15 mouse cellular contexts compared by ENCODE assay signal in the genomic region with DNA sequence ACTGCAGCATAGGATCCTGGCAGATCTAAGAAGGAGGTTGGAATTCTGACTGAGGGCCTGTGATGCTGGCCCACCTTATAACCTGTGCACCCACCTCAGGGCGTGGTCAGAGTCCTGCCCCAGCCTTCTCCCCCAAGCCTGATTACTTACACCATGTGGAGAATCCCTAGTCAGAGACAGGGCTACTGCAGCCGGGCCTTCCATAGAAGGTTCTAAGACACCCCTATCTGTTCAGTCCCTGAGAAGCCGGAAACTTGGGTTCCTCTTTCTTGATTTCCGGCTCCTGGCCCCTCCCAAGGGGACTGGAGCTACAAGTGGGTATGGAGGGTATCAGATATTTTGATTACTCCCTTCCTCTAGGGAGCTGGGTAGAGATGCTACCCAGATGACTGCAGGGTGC. TPM values are rescaled to one million over a fixed set of nuclear protein-coding genes. Genes with fewer than 3 reads are reported as not detected.
DNase-seq lines count a peak whose midpoint lies in the region; ATAC-seq lines count a peak whose summit lies in the region.
"Had no signal": no experiment of that assay in that cellular context is flagged by ENCODE, and none has a peak within 500 bp of the region (broad histone marks: within the 10 kb centered on the region; RNA-seq: fewer than 3 reads in every experiment).

No protein-coding gene starts in this region.

- ATAC-seq in intestine, embryonic 15.5 days: no peak
- no peak for ATAC-seq in intestine, embryonic 16.5 days
- ATAC-seq in liver, embryonic 16.5 days (ENCODE audit: low read depth): no peak
- ATAC-seq in erythroblast, adult 5-6 weeks (replicated peaks; ENCODE audit: low FRiP score, poor library complexity, severe bottlenecking): no peak

- no peaks in the 10 kb centered on the region for H3K9me3 ChIP-seq in intestine, embryonic 15.5 days
- no peaks in the 10 kb centered on the region for H3K9me3 ChIP-seq in intestine, embryonic 16.5 days (ENCODE audit: control insufficient read depth, low read length)
- H3K9me3 ChIP-seq in liver, embryonic 16.5 days (replicated peaks; ENCODE audit: control insufficient read depth, low read length): no peaks in the 10 kb centered on the region
- H3K9me3 ChIP-seq: hindbrain, embryonic 12.5 days; midbrain, embryonic 10.5 days had no signal

- H3K4me2 ChIP-seq in intestine, embryonic 15.5 days (replicated peaks): no peak overlapping the region
- H3K4me2 ChIP-seq in intestine, embryonic 16.5 days (ENCODE audit: low read depth, low read length): no peak overlapping the region
- peak overlapping the region; percentile 37 for H3K4me2 ChIP-seq in liver, embryonic 16.5 days (ENCODE audit: low read depth, low read length)

- no peaks in the 10 kb centered on the region; the same call in 1 of the 2 replicates for H3K36me3 ChIP-seq in intestine, embryonic 15.5 days
- peaks cover 8% of the 10 kb centered on the region; the same call in 1 of the 2 replicates for H3K36me3 ChIP-seq in intestine, embryonic 16.5 days (ENCODE audit: control insufficient read depth, insufficient read depth, low read length)
- H3K36me3 ChIP-seq in liver, embryonic 16.5 days (ENCODE audit: control insufficient read depth, insufficient read depth): no peaks in the 10 kb centered on the region

- no peak overlapping the region for H3K9ac ChIP-seq in intestine, embryonic 15.5 days
- H3K9ac ChIP-seq in intestine, embryonic 16.5 days (ENCODE audit: low read depth, low read length): no peak overlapping the region
- H3K9ac ChIP-seq in liver, embryonic 16.5 days (ENCODE audit: low read depth, low read length): no peak overlapping the region

- H3K27ac ChIP-seq in intestine, embryonic 15.5 days: no peak overlapping the region
- no peak overlapping the region for H3K27ac ChIP-seq in intestine, embryonic 16.5 days (ENCODE audit: low read length)
- no peak overlapping the region for H3K27ac ChIP-seq in liver, embryonic 16.5 days (ENCODE audit: low read length)
- H3K27ac ChIP-seq: hindbrain, embryonic 12.5 days; midbrain, embryonic 10.5 days had no signal

- H3K4me1 ChIP-seq in intestine, embryonic 15.5 days (replicated peaks): peaks cover 8% of the 10 kb centered on the region
- peaks cover 13% of the 10 kb centered on the region for H3K4me1 ChIP-seq in intestine, embryonic 16.5 days (ENCODE audit: control insufficient read depth, insufficient read depth, low read length)
- no peaks in the 10 kb centered on the region; the same call in 1 of the 2 replicates for H3K4me1 ChIP-seq in liver, embryonic 16.5 days (ENCODE audit: control insufficient read depth, low read depth, low read length)

- DNase-seq in thymus, postnatal 0 days (ENCODE audit: low spot score): peak; percentile 43
- DNase-seq in thymus, postnatal 36 days: no peak
- peak; percentile 42 for DNase-seq in thymus, postnatal 4 days
- DNase-seq in cerebellum, adult 9-11 months: no peak
- DNase-seq: cerebellum, adult 18-20 months; kidney, postnatal 36 days had no signal

- WGBS in intestine, embryonic 15.5 days: 77% methylated on average over 4 of the region's 4 CpGs
- WGBS in intestine, embryonic 16.5 days: 89% methylated on average over 4 of the region's 4 CpGs
- 26% methylated on average over 4 of the region's 4 CpGs for WGBS in liver, embryonic 16.5 days (ENCODE audit: insufficient replicate concordance)

- 0 out of 2 replicates have a peak overlapping the region, but pooled peaks have one; percentile 3 for H3K4me3 ChIP-seq in intestine, embryonic 15.5 days (replicated peaks)
- no peak overlapping the region for H3K4me3 ChIP-seq in intestine, embryonic 16.5 days (ENCODE audit: low read length)
- H3K4me3 ChIP-seq in liver, embryonic 16.5 days (ENCODE audit: low read depth, low read length): peak overlapping the region; percentile 49
- H3K4me3 ChIP-seq: hindbrain, embryonic 12.5 days had no signal

- no peaks in the 10 kb centered on the region for H3K27me3 ChIP-seq in intestine, embryonic 15.5 days (replicated peaks)
- H3K27me3 ChIP-seq in intestine, embryonic 16.5 days (replicated peaks; ENCODE audit: control insufficient read depth, insufficient read depth, low read length): no peaks in the 10 kb centered on the region
- peaks cover 15% of the 10 kb centered on the region for H3K27me3 ChIP-seq in liver, embryonic 16.5 days (ENCODE audit: control insufficient read depth, insufficient read depth, low read depth, low read length)

RNA-seq across cellular contexts. Expression of gene Rgs19, which starts 2.2 kb away (rescaled TPM):
- polyA plus RNA-seq in intestine, embryonic 15.5 days (2015; fragmentation: Nextera tagmentation; extraction: Ambion mirVana): 37.4 and 39.4 TPM in 2 replicates
- polyA plus RNA-seq in intestine, embryonic 16.5 days (2015; fragmentation: Nextera tagmentation; extraction: Ambion mirVana): 36.1 and 39.6 TPM in 2 replicates
- 80.7 and 97.8 TPM in 2 replicates for polyA plus RNA-seq in thymus, postnatal 0 days (2015; fragmentation: Nextera tagmentation; extraction: Ambion mirVana)
- polyA plus RNA-seq in liver, embryonic 16.5 days (2015; fragmentation: Nextera tagmentation; extraction: Ambion mirVana): 19.0 and 19.7 TPM in 2 replicates
- total RNA-seq in erythroblast, adult 5-6 weeks (2015; ENCODE audit: low replicate concordance): 127 and 130 TPM in 2 replicates
- total RNA-seq in erythroblast, adult 5-6 weeks (2017; ENCODE audit: low replicate concordance): 29.4 and 41.5 TPM in 2 replicates

RNA-seq across cellular contexts. Expression of gene Lkaaear1, which starts 6.7 kb away (rescaled TPM):
- not detected in 2 replicates for polyA plus RNA-seq in intestine, embryonic 15.5 days (2015; fragmentation: Nextera tagmentation; extraction: Ambion mirVana)
- polyA plus RNA-seq in intestine, embryonic 16.5 days (2015; fragmentation: Nextera tagmentation; extraction: Ambion mirVana): not detected in 2 replicates
- polyA plus RNA-seq in thymus, postnatal 0 days (2015; fragmentation: Nextera tagmentation; extraction: Ambion mirVana): not detected in 2 replicates
- polyA plus RNA-seq in liver, embryonic 16.5 days (2015; fragmentation: Nextera tagmentation; extraction: Ambion mirVana): not detected in 2 replicates
- not detected in 2 replicates for total RNA-seq in erythroblast, adult 5-6 weeks (2015; ENCODE audit: low replicate concordance)
- total RNA-seq in erythroblast, adult 5-6 weeks (2017; ENCODE audit: low replicate concordance): not detected in 2 replicates
- total RNA-seq: gastrocnemius, adult 8-10 months; left cerebral cortex, postnatal 25 days had no signal
- polyA plus RNA-seq: hindbrain, embryonic 12.5 days; midbrain, embryonic 10.5 days; stomach, embryonic 16.5 days had no signal

RNA-seq across cellular contexts. Expression of gene Tcea2, which starts 11.5 kb away (rescaled TPM):
- 14.9 and 15.7 TPM in 2 replicates for polyA plus RNA-seq in intestine, embryonic 15.5 days (2015; fragmentation: Nextera tagmentation; extraction: Ambion mirVana)
- 15.1 and 16.4 TPM in 2 replicates for polyA plus RNA-seq in intestine, embryonic 16.5 days (2015; fragmentation: Nextera tagmentation; extraction: Ambion mirVana)
- polyA plus RNA-seq in thymus, postnatal 0 days (2015; fragmentation: Nextera tagmentation; extraction: Ambion mirVana): 8.5 and 9.8 TPM in 2 replicates
- polyA plus RNA-seq in liver, embryonic 16.5 days (2015; fragmentation: Nextera tagmentation; extraction: Ambion mirVana): 1.9 TPM in 2 replicates
- total RNA-seq in erythroblast, adult 5-6 weeks (2015; ENCODE audit: low replicate concordance): not detected in 2 replicates
- total RNA-seq in erythroblast, adult 5-6 weeks (2017; ENCODE audit: low replicate concordance): not detected in 2 replicates

RNA-seq across cellular contexts. Expression of gene Sox18, which starts 20.1 kb away (rescaled TPM):
- polyA plus RNA-seq in intestine, embryonic 15.5 days (2015; fragmentation: Nextera tagmentation; extraction: Ambion mirVana): 28.0 and 29.0 TPM in 2 replicates
- 28.9 and 30.1 TPM in 2 replicates for polyA plus RNA-seq in intestine, embryonic 16.5 days (2015; fragmentation: Nextera tagmentation; extraction: Ambion mirVana)
- 13.9 and 14.1 TPM in 2 replicates for polyA plus RNA-seq in thymus, postnatal 0 days (2015; fragmentation: Nextera tagmentation; extraction: Ambion mirVana)
- 6.9 TPM in 2 replicates for polyA plus RNA-seq in liver, embryonic 16.5 days (2015; fragmentation: Nextera tagmentation; extraction: Ambion mirVana)
- total RNA-seq in erythroblast, adult 5-6 weeks (2015; ENCODE audit: low replicate concordance): not detected in 2 replicates
- not detected in 2 replicates for total RNA-seq in erythroblast, adult 5-6 weeks (2017; ENCODE audit: low replicate concordance)

RNA-seq across cellular contexts. Expression of gene Oprl1, which starts 23.2 kb away (rescaled TPM):
- 1.6 and 1.7 TPM in 2 replicates for polyA plus RNA-seq in intestine, embryonic 15.5 days (2015; fragmentation: Nextera tagmentation; extraction: Ambion mirVana)
- 1.2 and 1.7 TPM in 2 replicates for polyA plus RNA-seq in intestine, embryonic 16.5 days (2015; fragmentation: Nextera tagmentation; extraction: Ambion mirVana)
- polyA plus RNA-seq in thymus, postnatal 0 days (2015; fragmentation: Nextera tagmentation; extraction: Ambion mirVana): 0.12 and 0.14 TPM in 2 replicates
- polyA plus RNA-seq in liver, embryonic 16.5 days (2015; fragmentation: Nextera tagmentation; extraction: Ambion mirVana): 0.07 and 0.11 TPM in 2 replicates
- not detected in 2 replicates for total RNA-seq in erythroblast, adult 5-6 weeks (2015; ENCODE audit: low replicate concordance)
- total RNA-seq in erythroblast, adult 5-6 weeks (2017; ENCODE audit: low replicate concordance): 1.3 TPM in 1 of 2 replicates, not detected in the other
- total RNA-seq: gastrocnemius, adult 8-10 months had no signal

Comparison
In these comparisons a context has a peak if more than half of its experiments do, and no peak if none do; other contexts are left out.
1. DNase-seq: peak in thymus, postnatal 0 days (single experiment) and thymus, postnatal 4 days (single experiment); none in thymus, postnatal 36 days (0 of 2) and cerebellum, adult 9-11 months (single experiment).